Mouse (Mus musculus): ENCODE measurements around the gene Nkiras1.

- TF ChIP-seq CTCF (IDR thresholded peaks at IDR 0.05; ENCODE audit: low read depth) (no peak), EP300 (IDR thresholded peaks at IDR 0.05; ENCODE audit: low read depth) (no peak)
Measured at GRCm38 (mm10) chr14:18280375-18280774, 9.4 kb downstream of the Nkiras1 start.
